Mouse (Mus musculus): ENCODE results near the gene Atf5.

Gene Atf5

DNA sequence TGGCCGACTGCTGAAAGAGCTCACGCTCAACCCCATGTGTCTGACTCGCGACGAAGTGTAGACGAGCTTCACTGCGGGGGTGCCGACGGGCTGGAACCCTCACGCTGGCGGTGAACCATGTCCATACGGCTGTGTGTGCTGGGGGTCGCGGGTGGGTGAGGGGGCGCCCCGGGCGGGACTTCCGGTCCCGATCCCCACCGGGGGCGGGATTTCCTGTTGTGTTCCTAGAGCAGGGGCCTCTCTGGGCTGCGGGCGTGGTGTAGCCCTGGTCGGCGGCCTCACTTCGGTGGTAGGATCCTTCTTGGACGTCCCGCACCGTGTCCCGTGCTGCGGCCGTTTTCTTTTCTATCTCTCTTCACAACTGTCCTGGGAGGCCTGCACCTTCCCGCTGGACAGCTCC lies 33.7 kb upstream of the Atf5 start:
- DNase-seq (ENCODE audit: low spot score), result peak; percentile 75

- peak; percentile 89 for DNase-seq (ENCODE audit: low spot score)
Measured at GRCm38 (mm10) chr7:44849416-44850111, 33.1 kb upstream of the Atf5 start.

DNA sequence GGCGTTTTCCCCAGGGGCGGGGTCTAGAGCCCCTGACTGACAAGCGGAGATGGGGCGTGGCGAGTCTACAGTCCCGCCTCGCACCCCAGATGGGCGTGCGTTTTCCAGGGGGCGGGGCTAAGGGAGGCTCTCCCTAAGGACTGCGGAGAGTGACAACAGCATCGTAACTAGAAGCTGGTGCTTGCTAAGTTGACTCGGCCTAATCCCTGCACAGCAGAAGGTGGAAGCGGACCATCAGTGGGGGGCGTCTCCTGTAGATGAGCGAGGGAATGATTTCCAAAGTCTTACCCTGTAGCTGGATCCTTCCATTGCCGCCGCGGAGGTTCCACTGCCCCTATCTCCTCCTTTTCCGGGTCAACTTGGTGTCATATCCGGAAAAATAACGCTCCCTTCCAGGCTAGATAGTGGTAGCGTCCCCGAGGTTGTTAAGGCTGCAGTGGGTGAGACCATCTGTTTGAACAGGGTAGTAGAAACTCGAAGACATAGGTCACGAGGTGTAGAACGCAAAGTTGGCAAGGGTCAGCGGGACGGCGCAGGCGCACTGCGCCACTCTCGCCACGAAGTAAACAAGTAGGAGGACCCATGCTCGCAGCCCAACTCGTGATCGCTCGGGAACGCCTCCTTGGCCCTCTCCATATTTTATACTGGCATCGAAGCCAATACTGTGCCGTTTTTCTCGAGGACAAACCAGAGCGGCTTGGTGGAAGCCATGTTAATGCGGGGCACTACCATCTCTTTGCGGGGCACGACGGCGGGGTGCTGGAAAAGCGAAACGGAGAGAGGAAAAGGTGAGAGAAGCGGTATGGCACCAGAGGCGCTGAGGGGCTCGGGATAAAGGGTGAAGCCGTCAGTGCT lies 32.3 kb upstream of the Atf5 start, which contains the start of the genes Akt1s1 and Tbc1d17:
Gene Akt1s1 (plus strand): TSS at position 431 of the 855 bp plus-strand sequence.
Gene Tbc1d17 (minus strand): TSS at position 519 of the 855 bp plus-strand sequence.
- DNase-seq (ENCODE audit: low spot score), result peak; percentile 99

GRCm38 (mm10) chr7:44847772-44848171 lies 31.3 kb upstream of the Atf5 start:
- DNase-seq (ENCODE audit: low spot score), result no peak

DNA sequence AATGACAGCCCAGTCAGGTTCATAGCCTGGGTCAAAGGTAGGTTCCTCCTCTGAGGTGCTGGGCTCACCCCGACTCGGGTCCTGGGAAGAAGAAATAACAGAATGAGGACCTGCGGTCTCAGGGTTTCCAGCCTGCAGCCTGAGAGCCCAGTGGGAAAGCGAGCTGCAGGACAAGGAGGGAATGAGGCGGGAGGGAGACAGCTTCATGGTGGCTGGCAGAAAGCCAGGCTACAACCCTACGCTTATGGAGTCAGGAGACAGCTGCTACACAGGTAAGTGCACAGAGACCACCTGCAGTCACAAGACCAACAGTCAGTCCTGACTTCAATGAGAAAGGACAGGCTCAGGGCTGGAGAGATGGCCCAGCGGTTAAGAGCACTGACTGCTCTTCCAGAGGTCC lies 30.3 kb upstream of the Atf5 start:
- no peak for DNase-seq (ENCODE audit: low spot score)

- DNase-seq (ENCODE audit: low spot score), result no peak
Measured at GRCm38 (mm10) chr7:44845006-44845405, 28.5 kb upstream of the Atf5 start.

GRCm38 (mm10) chr7:44841825-44842463 lies 25.5 kb upstream of the Atf5 start:
- no peak for DNase-seq (ENCODE audit: low spot score)

DNA sequence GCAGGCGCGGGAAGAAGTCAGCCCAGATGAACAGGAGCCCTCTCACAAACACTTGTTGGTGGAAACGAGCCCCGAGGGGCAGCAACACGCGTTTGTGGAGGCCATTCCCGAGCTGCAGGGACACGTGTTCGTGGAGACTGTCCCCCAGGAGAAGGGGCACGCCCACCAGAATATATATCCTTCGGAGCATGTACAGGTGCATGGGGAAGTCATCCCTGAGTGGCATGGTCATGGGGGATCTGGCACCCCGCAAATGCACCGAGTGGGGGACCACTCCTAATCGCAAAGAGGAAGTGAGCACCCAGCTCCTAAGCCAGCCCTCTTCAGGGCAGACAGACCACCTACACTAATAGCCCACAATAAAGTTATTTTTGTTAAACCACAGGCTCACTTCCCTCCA lies 24.0 kb upstream of the Atf5 start:
- DNase-seq (ENCODE audit: low spot score), result no peak

- no peak for DNase-seq (ENCODE audit: low spot score)
Measured at GRCm38 (mm10) chr7:44839491-44840191, 23.2 kb upstream of the Atf5 start.

GRCm38 (mm10) chr7:44839171-44839490 lies 22.7 kb upstream of the Atf5 start:
- no peak for DNase-seq (ENCODE audit: low spot score)

GRCm38 (mm10) chr7:44838073-44838472 lies 21.6 kb upstream of the Atf5 start:
- DNase-seq (ENCODE audit: low spot score), result no peak

- DNase-seq (ENCODE audit: low spot score), result no peak
Measured at GRCm38 (mm10) chr7:44836423-44837053, 20.1 kb upstream of the Atf5 start.

DNA sequence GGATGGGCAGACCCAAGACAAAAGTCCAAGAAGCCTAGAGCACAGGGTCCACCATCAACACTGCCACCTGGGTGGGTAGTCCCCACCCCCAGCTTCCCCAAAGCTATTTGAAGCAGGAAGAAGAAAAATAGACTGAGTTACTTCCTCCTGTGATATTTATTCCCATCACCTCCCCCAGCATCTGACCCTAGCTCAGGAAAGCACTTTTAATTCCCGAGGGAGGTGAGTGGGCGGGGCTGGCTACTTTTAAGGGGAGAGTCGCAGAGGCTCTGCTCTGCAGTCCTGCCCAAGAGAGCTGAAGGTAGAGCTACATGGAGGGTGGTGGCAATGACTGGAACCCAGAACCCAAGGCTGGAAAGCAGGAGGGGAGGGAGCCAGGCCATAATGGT lies 19.6 kb upstream of the Atf5 start:
- DNase-seq (ENCODE audit: low spot score), result no peak

DNA sequence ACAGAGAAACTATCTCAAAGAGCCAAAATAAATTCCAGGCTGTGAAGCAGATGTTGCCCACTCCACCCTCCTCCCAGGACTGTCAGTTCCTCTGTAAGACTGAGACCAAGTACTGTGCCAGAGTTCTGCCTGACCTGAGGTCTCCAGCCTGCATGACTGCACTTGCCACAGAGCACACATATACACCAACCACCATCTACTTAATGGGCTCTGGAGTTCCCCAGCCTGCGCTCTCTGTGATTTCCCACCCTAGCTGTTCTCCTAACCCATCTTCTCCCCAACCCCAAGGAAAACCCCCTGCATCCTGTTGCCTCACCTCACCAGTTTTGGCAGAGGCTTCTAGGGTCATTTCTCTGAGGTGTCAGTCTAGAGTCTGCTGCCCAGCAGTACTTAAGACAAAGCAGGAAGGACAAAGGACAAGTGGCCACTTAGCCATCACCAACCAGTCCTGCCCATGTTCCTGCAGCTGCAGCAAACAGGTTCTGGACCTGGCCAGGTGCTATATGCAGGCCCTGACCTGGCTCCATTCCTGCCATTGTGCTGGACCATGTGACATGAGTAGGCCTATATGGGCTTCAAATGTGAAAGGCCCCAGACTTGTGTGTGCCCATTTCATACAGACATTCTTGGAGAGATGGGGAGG lies 19.0 kb upstream of the Atf5 start:
- no peak for DNase-seq (ENCODE audit: low spot score)

DNA sequence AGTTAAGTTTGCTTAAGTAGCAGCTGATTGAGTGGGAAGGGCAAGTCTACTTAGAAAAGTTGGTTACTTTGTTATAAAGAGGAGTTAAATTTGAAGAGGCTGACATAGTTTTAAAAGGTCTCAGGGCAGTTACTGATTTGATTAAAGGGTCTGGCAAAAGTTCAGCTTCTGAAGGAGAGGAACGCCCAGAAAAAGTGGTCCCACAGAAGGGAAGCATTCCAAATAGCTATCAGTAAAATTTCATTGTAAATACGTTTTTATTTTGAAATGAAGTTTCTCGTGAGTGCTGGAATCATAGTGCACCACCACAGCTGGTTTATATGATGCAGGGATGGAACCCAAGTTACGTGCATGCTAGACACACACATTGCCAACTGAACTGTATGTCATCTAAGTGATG lies 16.3 kb upstream of the Atf5 start:
- DNase-seq (ENCODE audit: low spot score), result no peak

DNA sequence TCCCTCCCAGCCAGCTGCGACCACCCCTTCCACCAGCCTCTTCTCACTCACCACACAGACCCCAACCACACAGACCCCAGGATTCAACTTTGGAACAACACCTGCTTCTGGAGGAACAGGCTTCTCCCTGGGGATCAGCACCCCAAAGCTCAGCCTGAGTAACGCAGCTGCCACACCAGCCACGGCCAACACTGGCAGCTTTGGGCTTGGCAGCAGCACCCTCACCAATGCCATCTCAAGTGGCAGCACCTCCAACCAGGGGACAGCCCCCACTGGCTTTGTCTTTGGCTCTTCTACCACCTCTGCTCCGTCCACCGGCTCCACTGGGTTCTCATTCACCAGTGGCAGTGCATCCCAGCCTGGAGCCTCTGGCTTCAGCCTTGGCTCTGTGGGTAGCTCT lies 12.2 kb upstream of the Atf5 start:
- DNase-seq (ENCODE audit: low spot score), result no peak

GRCm38 (mm10) chr7:44826771-44827170 lies 10.3 kb upstream of the Atf5 start:
- DNase-seq (ENCODE audit: low spot score), result no peak

DNA sequence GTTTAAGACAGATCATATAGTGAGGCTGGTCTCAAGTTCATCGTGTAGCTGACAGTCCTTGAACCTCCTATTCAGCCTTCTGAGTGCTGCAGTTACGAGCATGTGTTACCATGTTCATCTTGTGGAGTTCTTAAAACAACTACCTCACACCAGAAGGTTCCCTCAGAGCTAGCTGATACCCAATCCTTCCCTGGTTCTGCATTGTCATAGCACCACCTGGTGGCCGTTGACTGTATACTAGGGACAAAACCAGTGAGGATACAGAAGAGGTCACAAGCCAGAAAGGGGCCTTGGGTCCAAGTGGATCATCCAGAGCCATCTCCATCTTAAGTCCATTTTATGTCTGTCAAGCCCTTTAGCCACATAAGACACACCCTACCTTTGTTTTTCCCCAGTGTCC lies 8.4 kb upstream of the Atf5 start:
- peak; percentile 80 for DNase-seq (ENCODE audit: low spot score)

- no peak for DNase-seq (ENCODE audit: low spot score)
Measured at GRCm38 (mm10) chr7:44823409-44823808, 7.0 kb upstream of the Atf5 start.

GRCm38 (mm10) chr7:44821666-44822448 lies 5.4 kb upstream of the Atf5 start:
- DNase-seq (ENCODE audit: low spot score), result no peak

GRCm38 (mm10) chr7:44820525-44820924 lies 4.1 kb upstream of the Atf5 start:
- DNase-seq (ENCODE audit: low spot score), result no peak
